Mouse (Mus musculus) CD4-positive, CD25-positive, alpha-beta regulatory T cell, adult 4 months (primary cell): ENCODE measurements around the gene Copb2. TPM values are rescaled to one million over a fixed set of nuclear protein-coding genes. Genes with fewer than 3 reads are reported as not detected.

Experiments used
- ATAC-seq: one replicate; pipeline ENCODE4 v1.8.0; 2017
- polyA plus RNA-seq, 2 experiments: library from polyadenylated mRNA; unstranded; fragments of 100-300 nt; shearing (Covaris generic); gene quantifications; one replicate each; pipeline ENCODE4 v1.2.1; 2017

Gene Copb2
- polyA plus RNA-seq: 10 to 100 TPM; 92.6 to 93.8 TPM

DNA sequence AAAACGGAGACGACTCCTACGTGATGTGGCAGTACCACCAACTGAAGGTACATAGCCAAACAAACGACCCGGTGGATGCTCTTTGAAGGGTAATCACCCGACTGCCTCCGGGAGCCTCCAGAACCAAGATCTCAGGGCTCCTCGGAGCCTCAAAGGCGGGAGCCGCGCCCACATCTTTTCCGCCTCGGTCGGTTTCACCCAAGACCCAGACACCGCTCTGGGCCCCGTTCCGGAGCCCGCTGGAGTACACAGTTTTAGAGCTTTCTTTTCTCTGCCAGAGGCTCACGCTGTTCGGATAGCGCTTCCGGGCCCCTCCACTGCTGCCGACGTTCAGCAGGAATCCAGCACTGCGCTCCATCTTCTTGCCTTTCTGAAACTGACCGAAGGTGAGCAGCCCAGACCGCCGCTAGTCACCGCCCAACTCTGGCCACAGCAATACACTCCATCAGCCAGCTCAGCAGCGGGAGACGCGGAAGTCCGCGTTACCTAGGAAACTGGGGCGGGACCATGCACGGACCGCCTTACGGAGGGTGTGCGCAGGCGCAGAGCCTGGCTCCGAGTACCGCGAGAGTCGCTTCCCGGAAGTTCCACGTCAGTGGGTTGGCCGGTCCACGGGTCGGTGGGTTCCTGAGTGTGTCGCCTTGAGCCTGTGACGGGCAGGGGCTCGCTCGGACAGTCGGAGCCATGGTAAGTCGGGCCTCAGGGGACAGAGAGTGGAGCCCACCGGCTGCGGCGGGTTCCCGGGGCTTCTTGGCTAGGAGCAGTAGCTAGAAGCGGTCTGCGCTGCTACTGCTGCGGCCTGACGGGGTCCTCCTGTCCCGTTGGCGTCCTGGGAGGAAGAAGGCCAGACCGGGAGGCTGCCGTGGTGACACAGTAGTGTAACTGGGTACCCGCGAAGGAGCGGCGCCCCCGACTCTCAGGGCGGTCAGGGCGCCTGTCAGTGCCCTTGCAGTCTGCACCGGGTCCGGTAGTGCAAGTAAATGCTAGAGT, at the start of gene Copb2:
Gene Copb2, plus strand, starts transcription at position 585 of the 990 bp plus-strand sequence.
- peak; percentile 95 for ATAC-seq

DNA sequence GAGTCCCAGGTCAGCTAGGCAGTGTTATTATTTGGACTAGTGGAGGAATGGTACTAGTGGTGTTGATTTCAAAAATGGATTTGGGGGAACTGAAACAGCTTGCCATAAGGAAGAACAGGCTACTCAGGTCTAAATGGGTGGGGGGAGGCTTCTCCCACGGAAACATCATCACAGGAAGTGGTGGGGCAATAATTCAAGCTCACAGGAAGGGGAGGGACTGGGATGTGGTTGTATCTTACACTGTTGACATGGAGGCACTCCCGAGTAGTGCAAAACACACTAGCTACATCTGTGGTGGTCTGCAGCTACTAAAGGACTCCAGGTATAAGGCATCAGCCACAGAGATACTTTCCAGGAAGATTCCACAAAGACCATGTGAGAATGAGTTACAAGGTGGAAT, 39.6 kb upstream of the Copb2 start:
- no peak for ATAC-seq

DNA sequence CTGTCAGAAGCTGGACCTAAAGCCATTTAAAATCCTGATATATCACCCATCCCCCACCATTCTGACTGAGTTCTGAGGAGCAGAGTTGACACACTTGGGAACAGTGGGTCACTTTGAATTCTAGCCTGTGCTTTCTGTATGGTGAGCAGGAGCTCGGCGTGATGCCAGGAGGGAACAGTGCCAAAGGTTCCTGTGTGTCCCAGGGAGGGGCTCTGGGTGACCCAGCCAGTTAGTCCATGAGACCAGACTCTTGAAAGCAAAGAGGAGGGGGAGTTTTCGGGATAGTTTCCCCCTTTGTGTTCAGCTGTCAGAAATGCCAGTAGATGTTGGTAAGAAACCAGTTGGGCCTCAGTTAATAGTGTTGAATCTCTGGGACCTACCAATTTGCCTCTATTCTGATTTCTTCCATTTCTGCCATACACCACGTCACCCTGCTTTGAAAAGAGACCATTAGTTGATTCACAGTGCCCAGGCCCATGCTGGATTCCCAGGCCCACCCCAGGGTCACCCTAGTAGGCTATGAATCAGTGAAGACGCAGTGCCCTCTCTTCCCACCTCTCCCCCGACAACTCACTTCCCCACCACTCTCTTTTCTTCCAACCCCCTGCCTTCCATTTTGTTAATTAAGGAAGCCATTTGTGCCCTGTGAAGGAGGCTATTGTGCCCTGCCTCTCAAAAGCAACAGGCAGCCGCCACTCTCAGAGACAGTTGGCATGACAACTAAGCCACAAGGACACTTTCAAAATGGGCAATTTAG, 38.6 kb upstream of the Copb2 start:
- no peak for ATAC-seq

DNA sequence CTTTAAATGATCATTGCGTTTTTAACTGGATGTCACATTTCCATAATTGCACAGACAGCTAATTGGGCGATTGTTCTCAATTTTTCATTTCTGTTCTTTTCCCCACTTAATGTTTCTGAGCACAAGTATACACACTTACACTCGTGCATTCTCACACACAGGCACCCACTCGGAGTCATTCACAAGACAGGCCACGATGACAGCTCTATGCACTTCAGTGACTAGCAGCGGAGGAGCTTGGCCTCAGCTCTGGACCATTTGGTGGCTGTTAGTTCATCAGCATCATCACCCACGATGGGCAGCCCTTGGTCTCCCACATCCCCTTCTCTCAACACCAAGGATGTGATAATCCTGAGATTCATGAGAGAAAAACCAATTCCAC, 38.0 kb upstream of the Copb2 start:
- no peak for ATAC-seq

DNA sequence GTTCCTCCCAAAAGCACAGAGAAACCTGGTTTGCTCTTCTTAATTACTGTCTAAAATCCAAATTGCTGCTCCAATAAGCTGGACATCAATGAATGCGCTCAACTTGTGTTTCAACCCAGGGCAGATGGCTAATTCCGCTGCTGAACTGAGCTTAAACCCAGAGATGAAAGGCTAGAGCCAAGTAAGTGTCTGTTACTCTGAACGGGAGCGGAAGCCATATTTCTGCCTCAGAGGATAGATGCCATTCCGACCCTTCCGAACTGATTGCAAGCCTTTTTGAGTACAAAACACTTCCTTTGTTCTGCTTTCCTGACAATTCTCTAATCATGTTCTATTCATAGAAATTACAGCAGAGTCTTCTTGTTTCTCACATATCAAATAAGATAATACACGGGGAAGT, 36.3 kb upstream of the Copb2 start:
- no peak for ATAC-seq

DNA sequence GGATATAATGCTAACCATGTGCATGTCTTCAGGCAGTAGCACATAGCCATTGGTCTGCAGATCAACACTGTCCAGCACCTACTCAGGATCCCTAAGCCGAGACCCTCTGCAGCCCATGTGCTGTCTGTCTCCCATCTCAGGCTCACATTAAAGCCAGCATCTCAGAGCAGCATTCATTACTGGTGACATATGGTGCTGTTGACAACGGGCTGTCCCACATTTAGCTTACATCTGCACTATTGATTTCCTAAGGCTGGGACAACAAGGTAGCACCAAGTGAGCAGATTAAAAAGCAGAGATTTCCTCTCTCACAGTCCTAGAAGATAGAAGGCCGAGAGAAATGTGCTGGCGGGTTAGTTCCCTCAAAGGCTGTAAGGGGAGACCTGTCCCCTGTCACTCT, 33.7 kb upstream of the Copb2 start:
- ATAC-seq: no peak

DNA sequence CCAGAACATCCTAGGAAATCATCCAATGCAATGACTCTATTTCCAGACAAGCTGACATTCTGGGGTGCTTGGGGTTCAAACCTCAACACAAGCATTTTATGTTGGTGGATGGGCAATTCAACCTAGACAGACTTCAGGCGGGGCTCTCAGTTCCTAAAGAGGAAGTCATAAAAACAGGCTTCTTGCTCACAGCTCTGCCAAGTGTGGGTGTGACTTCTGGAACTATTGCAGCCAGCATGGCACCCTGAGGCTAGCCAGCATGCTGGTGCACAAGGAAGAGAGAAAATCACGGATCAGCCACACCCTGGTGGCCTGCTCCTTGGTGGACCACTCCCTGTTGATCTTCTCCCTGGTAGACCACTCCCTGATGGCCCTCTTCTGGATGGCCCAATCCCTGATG, 32.5 kb upstream of the Copb2 start:
- no peak for ATAC-seq

DNA sequence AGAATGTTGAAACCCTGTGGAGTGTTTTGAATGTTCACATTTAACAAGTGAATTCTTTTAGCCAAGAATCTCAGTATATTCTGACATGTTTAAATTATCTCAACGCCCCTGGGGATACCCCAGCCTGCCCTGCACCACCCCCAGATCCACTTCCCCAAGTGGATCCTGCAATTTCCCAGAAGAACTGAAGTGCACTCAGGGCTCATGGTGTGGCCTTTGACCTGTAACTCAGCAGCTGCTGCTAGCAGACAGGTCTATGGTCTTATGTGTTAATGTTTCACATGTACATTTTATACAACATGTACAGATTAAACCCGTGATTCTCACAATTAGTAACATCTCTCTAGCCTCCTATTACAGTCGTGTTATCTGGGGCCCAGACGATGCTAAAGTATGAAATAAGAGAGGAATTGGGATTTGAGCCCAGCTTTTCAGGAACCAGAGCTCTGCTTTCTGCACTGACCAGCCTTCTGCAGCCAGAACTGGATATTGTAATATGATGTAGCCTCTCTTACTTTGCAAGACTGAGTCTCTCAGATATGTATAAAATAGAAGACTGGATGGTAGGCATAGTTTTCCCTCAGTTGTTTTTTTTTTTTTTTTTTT, 28.7 kb upstream of the Copb2 start:
- no peak for ATAC-seq

DNA sequence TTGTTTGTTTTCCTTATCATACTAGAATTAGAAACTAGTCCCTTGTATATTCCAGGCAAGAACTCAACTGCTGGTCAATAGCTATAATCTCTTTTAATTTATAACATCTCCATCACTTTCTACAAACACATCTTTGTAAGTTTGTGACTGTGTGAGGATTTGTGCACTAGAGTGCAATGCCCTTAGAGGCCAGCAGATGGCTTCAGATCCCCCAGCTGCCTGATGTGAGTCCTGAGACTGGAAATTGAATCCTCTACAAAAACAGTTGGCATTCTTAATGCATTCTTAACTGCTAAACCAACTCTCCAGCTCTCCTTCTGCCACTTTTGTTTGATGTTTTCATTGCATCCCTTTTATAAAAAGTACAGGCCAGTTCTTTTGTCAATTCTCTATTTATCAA, 27.8 kb upstream of the Copb2 start:
- no peak for ATAC-seq

DNA sequence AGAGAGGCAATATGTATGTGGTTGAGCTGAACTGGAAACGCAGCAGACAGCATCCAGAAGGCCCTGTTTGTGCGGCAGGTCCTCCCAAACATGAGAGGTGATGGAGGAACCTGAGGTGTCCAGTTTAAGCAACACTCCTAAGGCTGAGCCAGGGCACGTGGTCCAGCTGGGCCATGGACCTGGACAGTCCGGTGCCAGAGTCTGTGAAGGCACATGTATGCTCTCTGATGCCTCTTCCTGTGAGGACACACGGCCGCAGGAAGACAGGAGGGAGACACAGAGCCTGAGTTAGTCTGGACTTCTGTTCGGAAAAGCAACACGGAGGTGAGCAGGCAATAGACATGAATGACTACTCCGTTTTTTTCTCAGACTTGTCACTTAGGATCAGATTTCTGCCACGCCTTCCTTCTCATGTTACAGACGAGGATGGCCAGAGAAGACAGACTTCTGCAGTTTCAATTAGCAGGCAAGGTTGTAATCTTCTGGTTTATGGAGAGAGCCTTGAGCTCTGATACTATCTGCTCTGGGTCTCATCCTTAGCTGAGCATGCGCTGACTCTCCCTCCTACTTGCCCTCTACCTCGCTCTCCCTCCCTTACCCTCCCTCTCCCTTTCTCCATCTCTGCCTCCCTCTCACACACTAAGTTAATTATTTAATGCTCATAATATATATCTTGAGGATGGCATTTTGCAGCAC, 25.4 kb upstream of the Copb2 start:
- ATAC-seq: no peak

DNA sequence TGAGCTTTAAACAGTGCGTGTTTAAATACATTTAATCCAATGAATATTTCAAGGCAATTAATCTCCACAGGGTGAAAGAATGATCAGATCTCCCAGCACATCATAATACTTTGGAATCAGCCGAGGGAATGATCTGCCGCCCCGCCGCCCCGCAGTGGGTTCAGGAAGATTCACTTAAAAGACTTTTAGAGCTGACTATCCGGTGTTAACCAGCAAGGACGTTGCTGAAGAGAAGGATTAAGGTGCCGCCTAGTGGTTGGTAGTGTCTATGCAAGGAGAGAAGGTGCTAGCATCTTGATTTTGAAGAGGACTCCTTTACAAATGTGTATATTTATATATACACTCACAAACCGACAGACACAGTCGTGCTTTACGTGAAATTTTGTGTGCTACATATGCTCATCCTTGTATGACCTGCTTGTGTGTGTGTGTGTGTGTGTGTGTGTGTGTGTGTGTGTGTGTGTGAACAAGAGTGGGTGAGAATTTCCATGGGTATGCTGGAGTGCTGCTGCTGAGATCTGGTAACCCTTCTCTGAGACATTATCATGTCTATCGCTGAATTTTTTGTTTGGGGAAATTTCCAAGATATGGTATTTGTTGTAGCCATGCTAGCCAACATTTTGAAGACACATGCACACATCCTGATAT, 24.7 kb upstream of the Copb2 start:
- ATAC-seq: peak; percentile 58

DNA sequence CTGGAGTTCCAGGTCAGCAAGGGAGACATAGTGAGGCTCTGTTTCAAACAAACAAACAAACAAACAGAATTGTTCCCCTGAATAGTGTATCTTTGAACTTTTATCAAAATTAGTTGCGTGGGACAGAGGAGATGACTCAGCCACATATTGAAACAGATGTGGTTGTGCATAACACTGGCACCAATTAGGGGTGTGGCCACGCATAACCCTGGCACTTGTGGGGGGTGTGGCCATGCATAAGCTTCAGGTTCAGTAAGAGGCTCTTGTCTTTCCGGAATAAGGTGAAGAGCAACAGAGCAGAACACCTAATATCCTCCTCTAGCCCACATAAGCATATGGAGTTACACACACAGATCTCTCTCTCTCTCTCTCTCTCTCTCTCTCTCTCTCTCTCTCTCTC, 19.5 kb upstream of the Copb2 start:
- ATAC-seq: no peak

DNA sequence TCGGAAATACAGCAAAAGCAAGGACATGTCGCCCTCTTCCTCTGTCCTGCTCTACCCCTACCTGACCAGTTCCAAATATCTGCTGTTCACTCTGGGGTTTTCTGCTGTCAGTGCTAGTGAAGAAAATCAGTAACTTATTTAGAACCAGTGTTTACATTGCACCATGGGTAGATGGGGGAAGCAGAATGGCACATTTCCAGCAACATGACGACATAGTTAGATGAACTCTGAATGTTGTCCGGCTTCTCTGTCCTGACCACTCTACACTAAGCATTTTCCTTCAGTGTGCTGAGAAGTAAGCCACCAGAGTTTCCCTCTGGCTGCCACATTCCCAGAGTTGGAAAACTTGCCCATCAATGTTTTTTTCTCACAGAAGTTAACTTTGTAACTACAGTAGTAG, 20.3 kb downstream of the Copb2 start:
- ATAC-seq: no peak

DNA sequence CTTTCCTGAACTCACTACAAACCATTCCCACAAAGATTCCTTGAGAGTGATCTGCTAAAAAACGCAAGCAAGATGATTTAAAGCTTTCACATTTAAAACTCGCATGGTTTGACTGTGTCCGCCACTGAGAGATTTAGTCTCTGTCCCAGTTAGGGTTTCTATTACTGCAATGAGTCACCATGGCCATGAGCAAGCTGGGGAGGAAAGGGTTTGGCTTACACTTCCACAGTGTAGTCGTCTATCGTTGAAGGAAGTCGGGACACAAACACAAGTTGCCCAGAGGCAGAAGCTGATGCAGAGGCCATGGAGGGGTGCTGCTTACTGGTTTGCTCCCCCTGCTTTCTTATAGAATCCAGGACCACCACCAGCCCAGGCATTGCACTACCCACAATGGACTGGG, 36.6 kb downstream of the Copb2 start:
- no peak for ATAC-seq

DNA sequence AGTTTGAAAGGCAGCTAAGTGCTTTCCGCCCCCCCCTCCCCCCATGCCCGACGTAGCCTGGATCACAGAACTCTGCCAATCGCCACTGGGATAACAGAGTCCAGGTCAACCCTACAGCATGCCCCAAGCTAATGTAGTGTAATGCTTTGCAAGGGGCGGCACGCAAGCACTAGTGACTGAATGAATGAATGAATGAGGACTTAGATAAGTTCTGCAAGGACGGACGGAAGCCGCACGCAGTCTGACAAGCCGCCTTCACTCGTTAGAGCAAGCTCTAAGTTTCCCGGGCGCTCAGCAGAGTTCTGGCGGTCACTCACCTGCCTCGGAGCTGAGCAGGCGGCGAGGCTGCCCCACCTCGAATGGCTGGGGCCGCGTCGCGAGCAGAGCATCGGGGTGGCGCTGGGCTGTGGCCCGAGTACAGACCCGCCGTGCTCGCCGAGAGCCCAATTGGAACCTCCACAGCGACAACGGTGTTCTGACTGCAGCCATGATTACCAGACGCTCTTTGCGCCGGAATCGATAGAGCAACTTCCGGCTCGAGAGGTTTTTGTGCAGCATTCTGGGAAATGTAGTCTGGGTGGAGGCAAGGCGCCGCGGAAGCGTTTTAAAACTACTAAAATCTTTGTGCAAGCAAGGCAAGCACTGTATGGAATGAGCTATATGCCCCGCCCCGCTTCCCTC, 37.8 kb downstream of the Copb2 start, which contains the start of gene Mrps22:
Gene Mrps22, minus strand, starts transcription at position 505 of the 681 bp plus-strand sequence.
- peak; percentile 99 for ATAC-seq

DNA sequence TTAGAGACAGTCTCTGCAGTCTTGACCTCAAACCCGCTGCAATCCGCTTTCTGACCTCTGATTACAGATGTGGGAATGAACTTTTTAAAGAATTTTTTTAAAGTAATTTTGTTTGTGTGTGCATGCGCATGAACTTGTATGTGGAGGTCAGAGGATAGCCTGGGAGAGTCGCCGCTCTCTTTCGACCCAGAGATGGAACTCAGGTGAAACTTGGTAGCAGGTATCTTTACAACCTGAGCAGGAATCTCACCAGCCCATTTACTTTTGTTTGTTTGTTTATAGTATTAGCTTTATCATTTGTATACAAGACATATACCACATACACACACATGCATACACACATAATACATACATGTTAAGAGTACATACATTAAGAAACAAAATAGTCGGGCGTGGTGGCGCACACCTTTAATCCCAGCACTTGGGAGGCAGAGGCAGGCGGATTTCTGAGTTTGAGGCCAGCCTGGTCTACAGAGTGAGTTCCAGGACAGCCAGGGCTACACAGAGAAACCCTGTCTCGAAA, 38.4 kb downstream of the Copb2 start:
- ATAC-seq: no peak

DNA sequence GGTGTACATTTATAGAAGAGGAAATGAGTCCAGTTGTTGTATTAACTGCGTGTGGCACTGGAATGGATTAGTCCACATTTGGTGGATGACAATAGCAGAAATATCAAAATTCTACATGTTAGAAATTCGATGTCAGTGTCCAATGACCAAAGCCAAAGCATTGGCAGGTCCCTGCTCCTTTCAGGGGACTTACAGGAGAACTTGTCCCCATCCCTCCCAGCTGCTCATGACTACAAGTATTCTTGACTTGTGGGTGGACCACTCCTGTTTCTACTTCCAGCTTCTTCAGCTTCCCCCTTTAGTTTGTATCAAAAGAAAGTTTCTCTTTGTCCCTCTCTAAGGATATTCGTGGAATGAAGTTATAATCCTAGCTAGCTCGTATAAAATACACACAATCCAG, 41.4 kb downstream of the Copb2 start:
- ATAC-seq: no peak

DNA sequence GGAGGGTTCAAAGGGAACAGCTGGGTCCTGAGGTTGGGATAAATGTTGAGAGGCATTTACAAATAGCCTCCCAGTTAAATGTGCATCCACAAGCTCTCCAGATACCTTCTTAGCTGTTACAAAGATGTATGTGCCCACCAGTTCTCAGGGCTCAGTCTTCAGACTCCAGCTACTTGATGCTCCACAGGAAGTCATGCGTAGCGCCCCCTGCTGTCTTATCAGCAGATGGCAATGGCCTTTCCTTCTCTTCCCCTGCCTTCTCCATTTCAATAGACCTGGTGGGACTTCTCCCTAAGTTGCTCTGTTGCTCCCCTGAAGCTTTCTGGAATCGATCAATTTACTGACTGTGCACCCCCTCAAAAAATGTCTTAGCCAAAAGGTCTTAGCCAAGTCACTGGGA, 65.0 kb downstream of the Copb2 start:
- ATAC-seq: no peak

DNA sequence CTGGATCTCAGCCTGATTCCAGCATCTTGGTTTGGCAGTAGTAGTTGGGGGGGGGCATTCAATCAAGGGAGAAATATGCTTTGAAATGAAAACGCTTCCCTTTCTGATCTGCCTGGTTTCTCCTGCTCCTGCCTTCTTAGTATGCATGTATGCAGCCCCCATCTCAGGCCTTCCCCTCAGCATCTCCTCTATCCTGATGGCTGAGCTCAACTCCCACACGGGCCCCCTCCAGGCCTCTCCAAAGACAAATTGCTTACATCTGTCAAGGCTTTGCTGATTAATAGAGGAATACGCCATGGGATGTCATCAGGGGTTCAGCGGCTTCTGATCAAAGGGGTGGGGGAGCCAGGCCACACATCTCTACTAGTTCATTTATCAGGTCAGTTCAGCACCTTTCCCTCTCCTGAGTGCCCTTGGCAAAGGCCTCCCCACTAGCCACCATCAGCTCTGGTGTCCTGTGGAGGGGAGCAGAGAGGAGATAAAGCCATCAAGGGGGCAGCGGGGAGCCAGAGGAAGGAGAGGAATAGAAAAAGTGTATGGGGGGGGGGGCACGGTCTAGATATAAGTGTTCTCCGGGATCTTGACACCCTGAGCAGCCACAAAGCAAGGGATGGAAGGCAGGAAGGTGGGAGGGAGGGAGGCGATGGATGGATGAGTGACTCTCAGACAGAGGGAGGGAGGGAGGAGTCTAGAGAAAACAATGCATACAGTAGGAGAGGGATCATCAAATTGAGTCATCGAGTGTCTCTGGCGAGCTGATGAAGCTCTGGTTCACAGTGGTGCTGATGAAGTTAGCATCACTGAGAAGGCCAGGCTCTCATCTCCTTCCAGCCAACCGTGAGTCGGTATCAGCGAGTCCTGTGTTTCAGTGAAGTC, 70.0 kb downstream of the Copb2 start:
- no peak for ATAC-seq
